Mouse (Mus musculus): Measurements from ENCODE around the gene Tuba1c. TPM values are rescaled to one million over a fixed set of nuclear protein-coding genes. Genes with fewer than 3 reads are reported as not detected.

Tuba1c gene
- polyA plus RNA-seq, 1 experiment from 2014 or later = 196 TPM

DNA sequence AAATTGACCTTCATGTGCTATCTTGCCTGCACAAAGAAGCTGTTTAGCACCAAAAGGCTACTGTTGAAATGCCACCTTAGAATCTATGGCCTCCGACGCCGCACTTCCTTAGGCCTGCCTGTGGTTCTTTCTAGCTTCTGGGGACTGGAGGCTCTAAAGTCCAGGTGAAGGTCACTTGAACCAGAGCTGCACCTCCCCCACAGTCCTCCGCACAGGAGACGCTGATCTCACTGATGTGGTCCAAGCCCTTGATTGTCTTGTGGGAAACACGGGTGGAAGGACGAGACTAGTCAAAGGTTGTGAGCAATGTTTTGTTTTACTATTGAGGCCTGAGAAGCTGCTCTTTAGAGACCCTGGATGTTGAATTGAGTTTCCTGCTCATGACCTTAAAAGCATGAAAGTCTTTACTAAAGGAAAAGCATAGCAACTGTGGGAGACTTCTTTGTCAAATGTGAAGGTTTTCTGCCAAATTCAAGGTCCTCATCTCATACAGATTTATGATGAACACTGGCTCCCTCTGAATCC is 3.1 kb downstream of the Tuba1c start:
- H3K9me3 ChIP-seq (replicated peaks; ENCODE audit: control insufficient read depth, low read length) = no peaks in the 10 kb centered on the region
- H3K36me3 ChIP-seq (ENCODE audit: control insufficient read depth, insufficient read depth, low read length) = 0 out of 2 replicates have a peak, but pooled peaks cover 8% of the 10 kb centered on the region
- peak overlapping the region; percentile 69 for H3K4me3 ChIP-seq (replicated peaks; ENCODE audit: low read length)
- H3K27ac ChIP-seq (ENCODE audit: low read length) = peak overlapping the region; percentile 32; the same call in 1 of the 2 replicates
- 0 out of 2 replicates have a peak overlapping the region, but pooled peaks have one; percentile 57 for H3K9ac ChIP-seq (ENCODE audit: low read length)
- H3K4me1 ChIP-seq (ENCODE audit: control insufficient read depth, insufficient read depth, low read length) = peaks cover 24% of the 10 kb centered on the region
- WGBS = 50% methylated on average over 7 of the region's 7 CpGs
- H3K4me2 ChIP-seq (ENCODE audit: low read depth, low read length) = peak overlapping the region; percentile 92
- H3K27me3 ChIP-seq (ENCODE audit: control insufficient read depth, insufficient read depth, low read length) = no peaks in the 10 kb centered on the region
- no peak for ATAC-seq (ENCODE audit: insufficient read depth, low FRiP score)

DNA sequence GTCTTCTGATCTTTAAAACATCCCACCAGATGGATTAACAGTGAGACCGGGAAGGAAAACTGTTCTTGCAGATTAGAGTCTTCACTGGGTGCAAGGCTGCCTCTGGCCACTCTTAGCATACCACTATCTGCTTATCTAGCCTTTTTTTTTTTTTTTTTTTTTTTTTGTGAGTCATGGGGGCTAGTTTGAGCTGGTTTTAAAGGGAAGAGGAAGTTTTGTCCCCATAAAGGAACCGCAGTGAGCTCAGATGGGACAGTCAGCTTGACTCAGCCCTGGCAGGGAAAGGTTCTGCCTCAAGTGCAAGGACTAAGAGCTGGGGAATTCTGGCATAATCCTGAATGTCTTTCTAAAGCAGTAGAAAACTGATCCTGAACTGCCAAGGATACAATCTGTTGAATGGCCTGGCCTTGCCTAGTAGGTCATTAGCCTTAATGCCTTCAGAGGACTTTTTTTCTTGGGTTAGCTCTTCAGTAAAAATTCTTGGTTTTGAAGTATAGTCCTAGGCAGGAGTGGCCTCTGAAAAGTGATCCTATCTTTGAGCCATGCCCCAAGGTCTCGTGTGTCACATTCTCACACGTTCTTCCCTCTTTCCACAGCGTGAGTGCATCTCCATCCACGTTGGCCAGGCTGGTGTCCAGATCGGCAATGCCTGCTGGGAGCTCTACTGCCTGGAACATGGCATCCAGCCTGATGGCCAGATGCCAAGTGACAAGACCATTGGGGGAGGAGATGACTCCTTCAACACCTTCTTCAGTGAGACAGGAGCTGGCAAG is 4.0 kb downstream of the Tuba1c start:
- Histone ChIP-seq H3K27ac (ENCODE audit: low read length) (no peak overlapping the region), H3K36me3 (ENCODE audit: control insufficient read depth, insufficient read depth, low read length) (0 out of 2 replicates have a peak, but pooled peaks cover 11% of the 10 kb centered on the region), H3K27me3 (ENCODE audit: control insufficient read depth, insufficient read depth, low read length) (no peaks in the 10 kb centered on the region), H3K9ac (ENCODE audit: low read length) (no peak overlapping the region), H3K4me3 (replicated peaks; ENCODE audit: low read length) (no peak overlapping the region), H3K4me1 (ENCODE audit: control insufficient read depth, insufficient read depth, low read length) (peaks cover 24% of the 10 kb centered on the region), H3K4me2 (ENCODE audit: low read depth, low read length) (peak overlapping the region; percentile 92), H3K9me3 (replicated peaks; ENCODE audit: control insufficient read depth, low read length) (no peaks in the 10 kb centered on the region)
- 76% methylated on average over 7 of the region's 7 CpGs for WGBS
- no peak for ATAC-seq (ENCODE audit: insufficient read depth, low FRiP score)

GRCm38 (mm10) chr15:99035431-99035830 is 5.7 kb downstream of the Tuba1c start:
- no peak overlapping the region for H3K4me3 ChIP-seq (replicated peaks; ENCODE audit: low read length)
- no peaks in the 10 kb centered on the region for H3K27me3 ChIP-seq (ENCODE audit: control insufficient read depth, insufficient read depth, low read length)
- H3K36me3 ChIP-seq (ENCODE audit: control insufficient read depth, insufficient read depth, low read length) = 0 out of 2 replicates have a peak, but pooled peaks cover 14% of the 10 kb centered on the region
- H3K4me2 ChIP-seq (ENCODE audit: low read depth, low read length) = no peak overlapping the region
- H3K27ac ChIP-seq (ENCODE audit: low read length) = no peak overlapping the region
- H3K4me1 ChIP-seq (ENCODE audit: control insufficient read depth, insufficient read depth, low read length) = peaks cover 21% of the 10 kb centered on the region
- WGBS = 85% methylated on average over 4 of the region's 4 CpGs
- ATAC-seq (ENCODE audit: insufficient read depth, low FRiP score) = no peak
- H3K9ac ChIP-seq (ENCODE audit: low read length) = no peak overlapping the region
- H3K9me3 ChIP-seq (replicated peaks; ENCODE audit: control insufficient read depth, low read length) = no peaks in the 10 kb centered on the region

- no peak overlapping the region for H3K9ac ChIP-seq (ENCODE audit: low read length)
- no peak overlapping the region for H3K4me3 ChIP-seq (replicated peaks; ENCODE audit: low read length)
- H3K27me3 ChIP-seq (ENCODE audit: control insufficient read depth, insufficient read depth, low read length) = no peaks in the 10 kb centered on the region
- H3K27ac ChIP-seq (ENCODE audit: low read length) = no peak overlapping the region
- H3K9me3 ChIP-seq (replicated peaks; ENCODE audit: control insufficient read depth, low read length) = no peaks in the 10 kb centered on the region
- H3K4me1 ChIP-seq (ENCODE audit: control insufficient read depth, insufficient read depth, low read length) = peaks cover 26% of the 10 kb centered on the region
- ATAC-seq (ENCODE audit: insufficient read depth, low FRiP score) = no peak
- 0 out of 2 replicates have a peak, but pooled peaks cover 14% of the 10 kb centered on the region for H3K36me3 ChIP-seq (ENCODE audit: control insufficient read depth, insufficient read depth, low read length)
- 92% methylated on average over 8 of the region's 8 CpGs for WGBS
- H3K4me2 ChIP-seq (ENCODE audit: low read depth, low read length) = no peak overlapping the region
Observed at GRCm38 (mm10) chr15:99036249-99036905, 6.7 kb downstream of the Tuba1c start.

DNA sequence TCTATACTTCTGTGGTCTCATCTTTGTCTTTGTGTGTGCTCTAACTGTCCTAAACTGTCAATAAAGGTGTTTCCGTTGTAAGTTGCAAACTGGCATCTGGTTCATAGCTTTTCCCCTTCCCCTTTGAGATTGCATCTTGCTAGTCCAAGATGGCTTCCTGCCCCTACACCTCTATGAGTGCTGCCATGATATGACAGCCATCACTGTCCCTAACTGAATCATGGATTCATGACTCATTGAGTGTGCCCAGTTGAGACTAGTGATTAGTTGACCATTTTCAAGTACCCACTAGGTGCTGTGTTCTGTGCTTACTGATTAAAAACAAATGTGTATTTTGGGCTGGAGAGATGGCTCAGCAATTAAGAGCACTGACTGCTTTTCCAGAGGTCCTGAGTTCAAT is 8.3 kb downstream of the Tuba1c start:
- no peak overlapping the region for H3K27ac ChIP-seq (ENCODE audit: low read length)

DNA sequence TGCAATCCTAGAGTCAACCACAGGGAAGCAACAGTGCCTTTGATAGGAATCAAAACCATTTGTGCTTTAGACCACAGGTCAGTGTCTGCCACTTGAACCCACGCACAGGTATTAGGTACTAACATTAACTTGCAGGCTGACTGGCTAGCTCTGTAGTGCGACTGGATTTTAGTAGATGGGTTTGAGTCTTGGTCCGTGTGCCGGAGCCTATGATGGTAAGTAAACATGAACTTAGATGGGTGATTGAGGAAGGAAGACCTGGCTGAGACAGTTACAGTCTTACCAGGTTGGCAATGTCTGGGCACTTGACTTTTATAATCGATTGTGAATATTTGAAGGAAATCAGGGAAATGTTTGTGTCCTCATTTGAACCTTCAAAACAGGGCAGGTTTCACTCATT is 9.1 kb downstream of the Tuba1c start:
- H3K27ac ChIP-seq (ENCODE audit: low read length) = no peak overlapping the region
- no peak overlapping the region for H3K4me2 ChIP-seq (ENCODE audit: low read depth, low read length)
- no peaks in the 10 kb centered on the region for H3K9me3 ChIP-seq (replicated peaks; ENCODE audit: control insufficient read depth, low read length)
- no peak overlapping the region for H3K4me3 ChIP-seq (replicated peaks; ENCODE audit: low read length)
- H3K9ac ChIP-seq (ENCODE audit: low read length) = no peak overlapping the region
- peaks cover 6% of the 10 kb centered on the region for H3K4me1 ChIP-seq (ENCODE audit: control insufficient read depth, insufficient read depth, low read length)
- WGBS = 91% methylated on average over 5 of the region's 5 CpGs
- H3K36me3 ChIP-seq (ENCODE audit: control insufficient read depth, insufficient read depth, low read length) = 0 out of 2 replicates have a peak, but pooled peaks cover 14% of the 10 kb centered on the region
- no peak for ATAC-seq (ENCODE audit: insufficient read depth, low FRiP score)
- H3K27me3 ChIP-seq (ENCODE audit: control insufficient read depth, insufficient read depth, low read length) = no peaks in the 10 kb centered on the region

More for the DNA sequence above, 8.3 kb downstream of the Tuba1c start:
- Histone ChIP-seq H3K4me3 (replicated peaks; ENCODE audit: low read length) (no peak overlapping the region), H3K36me3 (ENCODE audit: control insufficient read depth, insufficient read depth, low read length) (0 out of 2 replicates have a peak, but pooled peaks cover 14% of the 10 kb centered on the region), H3K9me3 (replicated peaks; ENCODE audit: control insufficient read depth, low read length) (no peaks in the 10 kb centered on the region), H3K27me3 (ENCODE audit: control insufficient read depth, insufficient read depth, low read length) (no peaks in the 10 kb centered on the region), H3K9ac (ENCODE audit: low read length) (no peak overlapping the region), H3K4me2 (ENCODE audit: low read depth, low read length) (no peak overlapping the region), H3K4me1 (ENCODE audit: control insufficient read depth, insufficient read depth, low read length) (peaks cover 10% of the 10 kb centered on the region)
- no peak for ATAC-seq (ENCODE audit: insufficient read depth, low FRiP score)
- WGBS = 96% methylated on average over 1 of the region's 1 CpGs

- Histone ChIP-seq H3K36me3 (ENCODE audit: control insufficient read depth, insufficient read depth, low read length) (0 out of 2 replicates have a peak, but pooled peaks cover 14% of the 10 kb centered on the region), H3K4me3 (replicated peaks; ENCODE audit: low read length) (no peak overlapping the region), H3K4me1 (ENCODE audit: control insufficient read depth, insufficient read depth, low read length) (peaks cover 6% of the 10 kb centered on the region), H3K9me3 (replicated peaks; ENCODE audit: control insufficient read depth, low read length) (no peaks in the 10 kb centered on the region), H3K27ac (ENCODE audit: low read length) (no peak overlapping the region), H3K4me2 (ENCODE audit: low read depth, low read length) (no peak overlapping the region), H3K9ac (ENCODE audit: low read length) (no peak overlapping the region), H3K27me3 (ENCODE audit: control insufficient read depth, insufficient read depth, low read length) (no peaks in the 10 kb centered on the region)
- WGBS = 88% methylated on average over 4 of the region's 4 CpGs
- ATAC-seq (ENCODE audit: insufficient read depth, low FRiP score) = no peak
Observed at GRCm38 (mm10) chr15:99039306-99039705, 9.6 kb downstream of the Tuba1c start.

GRCm38 (mm10) chr15:99039996-99040919 is 10.6 kb downstream of the Tuba1c start:
- 57% methylated on average over 26 of the region's 26 CpGs for WGBS
- no peak overlapping the region for H3K4me3 ChIP-seq (replicated peaks; ENCODE audit: low read length)
- 0 out of 2 replicates have a peak, but pooled peaks cover 14% of the 10 kb centered on the region for H3K36me3 ChIP-seq (ENCODE audit: control insufficient read depth, insufficient read depth, low read length)
- no peaks in the 10 kb centered on the region for H3K9me3 ChIP-seq (replicated peaks; ENCODE audit: control insufficient read depth, low read length)
- no peak overlapping the region for H3K4me2 ChIP-seq (ENCODE audit: low read depth, low read length)
- H3K9ac ChIP-seq (ENCODE audit: low read length) = no peak overlapping the region
- H3K4me1 ChIP-seq (ENCODE audit: control insufficient read depth, insufficient read depth, low read length) = peaks cover 6% of the 10 kb centered on the region
- no peaks in the 10 kb centered on the region for H3K27me3 ChIP-seq (ENCODE audit: control insufficient read depth, insufficient read depth, low read length)
- no peak overlapping the region for H3K27ac ChIP-seq (ENCODE audit: low read length)
- ATAC-seq (ENCODE audit: insufficient read depth, low FRiP score) = no peak
